Mouse (Mus musculus) heart, postnatal 36 days (tissue): ENCODE measurements at regions not wholly inside any gene's neighbourhood (a gene's known extent, or its start where the extent isn't known, plus 50 kb on each side); places are given as distances from the start of the nearest gene placed in this dataset.
A peak's percentile ranks its signal among the peaks of the same experiment; 100 is the strongest.

Experiments
- DNase-seq, 2 experiments: peaks; one replicate each; pipeline ENCODE4 v3.0.0; 2021 to 2022
- intact Hi-C: fragments of 180-260 bp; cut with DNase I; formaldehyde crosslinking; loops from one replicate; pipeline ENCODE4 v1.15.1; 2025

GRCm38 (mm10) chr3:38397615-38397956 is 87.1 kb downstream of the Ankrd50 start:
- DNase-seq, result no peak
- intact Hi-C loops, result no loop called here

DNA sequence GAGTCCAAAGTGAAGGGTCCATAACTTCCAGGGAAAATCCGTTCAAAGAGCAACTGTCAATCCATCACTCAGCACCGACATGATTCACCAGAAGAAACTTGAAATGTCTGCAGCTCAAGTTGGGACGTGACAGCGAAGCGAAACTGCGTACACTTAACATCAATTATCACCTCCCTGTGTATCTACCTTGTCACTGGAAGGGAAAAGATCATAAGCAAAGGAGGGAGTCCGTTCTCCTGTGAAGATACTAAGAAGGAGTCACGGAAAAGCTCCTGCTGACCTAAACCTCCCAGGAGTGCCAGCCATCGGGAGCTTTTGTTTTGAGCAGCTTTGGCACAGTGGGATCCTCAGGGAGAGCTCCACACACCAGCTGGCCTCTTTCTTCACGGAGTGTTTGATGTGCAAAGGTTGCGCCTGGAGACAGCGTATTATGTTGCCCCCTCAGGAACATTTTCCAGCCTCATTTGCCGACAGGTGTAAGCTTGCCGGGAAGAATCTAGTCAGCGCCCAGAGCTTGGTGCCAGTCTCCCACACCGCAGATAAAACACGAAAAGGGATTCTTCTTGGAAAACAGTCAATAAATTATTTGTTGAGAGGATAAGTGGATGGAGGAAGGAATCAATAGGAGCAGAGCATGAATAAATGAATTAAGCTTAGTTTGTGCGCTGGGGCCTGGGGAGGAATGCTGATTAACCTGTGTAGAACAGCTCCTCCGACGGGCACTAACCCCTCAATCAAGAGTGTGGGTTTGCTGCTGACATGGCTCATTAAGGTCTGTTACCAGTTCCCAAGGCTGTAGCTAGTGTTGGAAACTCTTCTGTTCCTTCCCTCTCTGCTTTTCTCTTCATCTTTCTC is 87.7 kb downstream of the Ankrd50 start:
- intact Hi-C loops, result no loop called here
- no peak for DNase-seq

DNA sequence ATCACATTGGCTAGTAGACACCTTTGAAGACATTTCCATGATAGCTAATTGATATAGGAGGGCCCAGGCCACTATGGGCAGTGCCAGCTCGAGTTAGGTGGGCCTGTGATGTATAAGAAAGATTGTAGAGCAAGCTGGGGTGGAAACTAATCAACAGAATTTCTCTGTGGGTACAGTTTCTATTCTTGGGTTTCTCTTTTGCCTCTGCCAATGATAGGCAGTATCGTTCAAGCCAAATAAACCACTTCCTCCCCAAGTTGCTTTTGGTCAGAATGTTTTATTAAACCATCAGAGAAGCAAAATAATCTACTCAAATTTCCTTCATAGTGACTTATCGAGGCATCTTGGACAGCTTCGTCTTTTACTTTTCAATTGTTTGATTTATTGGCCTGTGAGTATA is 90.3 kb downstream of the Ankrd50 start:
- intact Hi-C loops, result no loop called here
- no peak for DNase-seq

DNA sequence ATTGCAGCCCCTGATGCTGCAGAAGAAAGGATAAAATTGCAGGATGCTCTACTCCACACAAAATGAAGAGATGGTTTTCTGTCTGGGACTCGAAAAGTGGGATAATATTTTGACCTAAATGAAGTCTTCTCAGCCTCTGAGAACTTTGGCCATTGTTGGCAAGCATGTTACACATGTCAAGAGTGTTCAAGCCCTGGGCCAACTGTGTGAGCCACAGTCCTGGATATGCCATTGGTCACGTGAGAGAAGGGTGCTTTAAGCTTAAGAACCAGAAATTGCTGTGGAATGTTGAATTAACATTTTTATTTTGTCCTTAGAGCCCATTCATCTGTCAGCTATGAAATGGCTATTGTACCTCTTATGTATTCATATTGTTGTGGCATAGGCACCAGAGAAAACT is 95.0 kb downstream of the Ankrd50 start:
- DNase-seq, result no peak
- intact Hi-C loops, result no loop called here

GRCm38 (mm10) chr3:38388961-38389360 is 95.7 kb downstream of the Ankrd50 start:
- intact Hi-C loops, result no loop called here
- DNase-seq, result no peak

DNA sequence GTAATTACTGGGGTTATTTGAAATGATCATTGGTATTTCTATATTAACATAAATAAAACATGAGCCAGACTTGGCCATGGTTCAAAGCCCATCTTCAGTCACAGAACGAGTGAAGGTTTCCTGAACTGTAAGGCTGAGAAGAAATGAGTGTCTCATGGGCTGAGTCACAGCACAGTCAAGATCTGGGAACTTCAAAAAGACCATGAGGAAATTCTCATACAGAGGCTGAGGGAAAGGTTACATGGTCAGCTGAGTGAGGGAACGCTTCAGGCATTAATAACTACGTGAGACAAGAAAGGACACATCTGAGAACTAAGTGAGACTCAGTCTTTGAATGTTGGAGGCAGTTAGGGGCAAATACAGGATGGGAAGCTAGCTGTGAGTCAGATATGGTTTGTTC is 101.9 kb downstream of the Ankrd50 start:
- intact Hi-C loops, result no loop called here
- no peak for DNase-seq

- DNase-seq, result no peak
- intact Hi-C loops, result no loop called here
Measured at GRCm38 (mm10) chr3:38381623-38382022, 103.0 kb downstream of the Ankrd50 start.

- intact Hi-C loops, result loop anchor here (5.0 kb wide), 1 partner anchor 109 kb away; the partner anchor contains the start of gene Ankrd50
Measured at GRCm38 (mm10) chr3:38373690-38374089, 111.0 kb downstream of the Ankrd50 start.

DNA sequence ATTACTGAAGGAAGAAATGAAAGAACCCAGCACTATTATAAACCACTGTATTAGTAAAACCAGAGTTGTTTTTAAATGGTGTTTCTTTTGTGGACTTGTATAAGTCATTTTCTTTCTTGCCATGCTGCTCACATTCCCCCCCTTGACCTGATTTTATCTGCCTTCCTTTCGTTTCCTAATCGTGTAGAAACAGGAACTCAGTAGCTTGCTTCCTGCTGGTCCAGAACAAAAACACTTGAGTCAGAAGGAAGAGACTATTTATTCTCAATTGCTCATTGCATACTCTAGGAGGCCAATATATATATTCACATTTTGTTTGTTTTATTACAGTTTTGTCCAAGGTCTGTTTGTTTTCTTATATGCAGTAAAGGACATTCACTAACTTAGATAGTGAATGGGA is 112.9 kb downstream of the Ankrd50 start:
- DNase-seq, result no peak
- intact Hi-C loops, result loop anchor here (5.0 kb wide), 1 partner anchor 111 kb away; the partner anchor contains the start of gene Ankrd50

More at GRCm38 (mm10) chr3:38373690-38374089, 111.0 kb downstream of the Ankrd50 start:
- DNase-seq, result no peak

DNA sequence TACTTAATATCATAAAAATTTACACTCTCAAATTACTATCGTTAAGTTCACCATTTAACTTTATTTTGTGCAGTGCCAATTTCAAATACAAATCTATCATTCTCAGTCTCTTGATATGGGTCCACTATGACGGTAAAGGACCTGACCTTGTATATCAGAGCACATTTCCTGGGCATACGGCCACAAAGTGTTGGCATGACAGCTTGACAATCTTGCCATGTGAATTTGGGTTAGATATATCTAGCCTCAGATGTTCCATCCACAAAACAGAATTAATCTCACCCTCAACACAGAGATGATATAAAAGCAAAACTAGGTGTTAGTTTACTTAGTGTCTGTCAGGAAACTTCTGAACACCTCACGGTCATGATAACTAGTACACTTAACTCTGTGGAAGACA is 120.8 kb downstream of the Ankrd50 start:
- intact Hi-C loops, result no loop called here
- DNase-seq, result peak; percentile 44 to 47

GRCm38 (mm10) chr3:38361411-38361810 is 123.2 kb downstream of the Ankrd50 start:
- no peak for DNase-seq
- intact Hi-C loops, result no loop called here

DNA sequence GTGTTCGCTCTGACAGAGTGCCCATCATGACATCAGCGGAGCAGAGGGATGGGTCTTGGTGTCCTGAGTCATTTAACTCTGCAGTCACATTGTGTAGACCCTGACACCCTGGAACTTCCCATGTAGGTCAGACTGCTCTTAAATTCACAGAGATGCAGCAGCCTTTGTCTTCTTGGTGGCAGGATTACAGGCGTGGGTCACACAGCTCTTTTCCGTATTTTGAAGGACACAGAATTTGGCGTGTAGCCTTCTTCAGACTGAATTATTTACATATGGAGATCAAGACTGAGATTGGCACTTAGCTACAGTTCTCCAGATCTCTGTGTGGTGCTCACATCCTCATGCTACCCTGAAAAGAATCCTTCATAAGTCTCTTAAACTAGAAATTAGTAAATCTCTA is 123.7 kb downstream of the Ankrd50 start:
- no peak for DNase-seq
- intact Hi-C loops, result no loop called here

- DNase-seq, result no peak
- intact Hi-C loops, result no loop called here
Measured at GRCm38 (mm10) chr3:38360421-38360921, 124.2 kb downstream of the Ankrd50 start.

- intact Hi-C loops, result loop anchor here (5.0 kb wide), 1 partner anchor 101 kb away; no protein-coding TSS in a partner anchor
- DNase-seq, result peak; percentile 25 to 43
Measured at GRCm38 (mm10) chr3:38357905-38358491, 126.6 kb downstream of the Ankrd50 start.

GRCm38 (mm10) chr3:38344283-38344682 is 140.4 kb downstream of the Ankrd50 start:
- no peak for DNase-seq
- intact Hi-C loops, result no loop called here

- intact Hi-C loops, result no loop called here
- DNase-seq, result no peak
Measured at GRCm38 (mm10) chr3:38341666-38342065, 143.0 kb downstream of the Ankrd50 start.

- intact Hi-C loops, result no loop called here
- no peak for DNase-seq
Measured at GRCm38 (mm10) chr3:38333321-38333910, 151.2 kb downstream of the Ankrd50 start.

DNA sequence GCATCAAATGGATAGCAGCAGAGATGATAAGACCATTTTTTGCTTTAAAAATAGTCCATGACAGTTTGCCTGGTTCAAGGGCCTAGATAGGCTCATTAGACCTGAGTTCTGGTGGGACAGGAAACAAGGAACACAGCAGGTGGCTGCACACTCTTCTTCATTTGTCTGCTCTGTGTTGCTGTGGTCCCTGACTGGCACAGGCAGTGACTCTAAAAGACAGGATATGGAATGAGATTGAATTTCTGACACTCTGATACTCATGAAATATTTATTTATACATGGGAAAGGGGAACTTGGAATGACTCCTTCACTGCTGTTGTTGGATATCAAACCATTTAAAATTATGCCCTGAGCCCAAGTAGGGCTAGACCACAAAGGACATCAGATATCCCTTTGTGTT is 153.5 kb downstream of the Ankrd50 start:
- DNase-seq, result no peak
- intact Hi-C loops, result no loop called here

- intact Hi-C loops, result no loop called here
- DNase-seq, result no peak
Measured at GRCm38 (mm10) chr3:38327286-38327685, 157.4 kb downstream of the Ankrd50 start.

DNA sequence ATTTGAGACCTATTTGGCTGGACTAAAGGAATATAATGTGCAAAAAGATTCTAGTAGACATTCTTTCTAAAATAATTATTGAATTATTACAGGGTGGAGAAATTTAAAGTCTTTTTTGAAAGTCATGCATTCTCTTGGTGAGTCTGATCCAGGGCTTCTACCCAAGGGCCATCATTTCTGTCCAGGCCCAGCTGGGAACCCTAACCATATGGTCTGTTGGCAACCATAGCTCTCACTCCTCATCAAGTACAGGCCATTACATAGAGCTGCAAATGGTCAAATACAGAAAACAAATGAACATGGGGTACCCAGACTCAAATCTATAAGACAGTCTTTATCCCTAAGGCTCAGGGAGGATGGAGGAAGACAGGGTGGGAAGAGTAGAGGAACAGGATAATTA is 158.4 kb downstream of the Ankrd50 start:
- intact Hi-C loops, result no loop called here
- no peak for DNase-seq

- intact Hi-C loops, result no loop called here
- no peak for DNase-seq
Measured at GRCm38 (mm10) chr3:38324663-38325062, 160.0 kb downstream of the Ankrd50 start.

DNA sequence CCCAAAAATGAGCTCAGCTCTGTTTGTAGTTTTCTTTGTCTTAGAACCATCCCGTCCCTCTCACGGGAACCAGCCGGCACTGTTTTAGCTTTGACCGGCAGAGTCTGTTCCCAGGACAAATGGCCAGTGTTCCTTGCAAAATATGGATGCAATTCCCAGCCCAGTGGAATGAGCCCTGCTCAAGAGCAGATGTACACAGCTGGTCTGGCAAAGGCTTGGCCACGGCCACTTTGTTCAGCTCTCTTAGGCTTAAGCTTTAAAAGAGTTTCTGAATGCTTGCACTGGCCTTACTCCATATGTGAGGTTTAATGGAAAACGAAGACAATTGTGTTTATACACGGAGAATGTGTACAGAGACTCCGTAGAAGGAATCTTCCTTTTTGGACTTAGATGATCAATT is 162.2 kb downstream of the Ankrd50 start:
- DNase-seq, result peak; percentile 61 to 68
- intact Hi-C loops, result no loop called here
